Mouse (Mus musculus): ENCODE results near the gene Gpr176. TPM values are rescaled to one million over a fixed set of nuclear protein-coding genes. Genes with fewer than 3 reads are reported as not detected.

Gpr176 gene
- polyA plus RNA-seq, 1 experiment from 2014 or later: 1.3 TPM

Small RNAs within 50 kb of the gene (microRNA-seq; reads per million reads assigned to microRNA genes)
- gene Gm22800 (ENCODE audit: borderline number of aligned reads): not detected

Other genes with a start within 250 kb of the Gpr176 start
- 0.29 and 0.81 TPM in 2 replicates for gene Fsip1, start 116.5 kb downstream of the Gpr176 start, polyA plus RNA-seq (2014; fragmentation: Nextera tagmentation; extraction: Ambion mirVana)
- 14.0 and 15.0 TPM in 2 replicates for gene Eif2ak4, start 15.2 kb upstream of the Gpr176 start, polyA plus RNA-seq (2014; fragmentation: Nextera tagmentation; extraction: Ambion mirVana)
- gene Srp14, start 106.3 kb upstream of the Gpr176 start, polyA plus RNA-seq (2014; fragmentation: Nextera tagmentation; extraction: Ambion mirVana): 184 and 195 TPM in 2 replicates
- gene Bmf, start 176.3 kb upstream of the Gpr176 start, polyA plus RNA-seq (2014; fragmentation: Nextera tagmentation; extraction: Ambion mirVana): 1.0 and 1.9 TPM in 2 replicates
- gene Bub1b, start 224.8 kb upstream of the Gpr176 start, polyA plus RNA-seq (2014; fragmentation: Nextera tagmentation; extraction: Ambion mirVana): 97.7 and 112 TPM in 2 replicates